Mouse (Mus musculus): ENCODE data around the gene Map7.
A peak's percentile ranks its signal among the peaks of the same experiment; 100 is the strongest.

The Map7 gene

GRCm38 (mm10) chr10:20148130-20148772 is at the start of gene Map7:
Gene Map7 (plus strand): TSS chr10:20148471.
- DNase-seq (ENCODE audit: low spot score), result no peak

GRCm38 (mm10) chr10:20101456-20101855 is 46.8 kb upstream of the Map7 start:
- DNase-seq (ENCODE audit: low spot score), result no peak

GRCm38 (mm10) chr10:20104271-20104931 is 43.9 kb upstream of the Map7 start:
- no peak for DNase-seq (ENCODE audit: low spot score)

- no peak for DNase-seq (ENCODE audit: low spot score)
These were observed 42.7 kb upstream of the Map7 start for GRCm38 (mm10) chr10:20105575-20105974.

- no peak for DNase-seq (ENCODE audit: low spot score)
These were observed 41.2 kb upstream of the Map7 start for GRCm38 (mm10) chr10:20107031-20107430.

- no peak for DNase-seq (ENCODE audit: low spot score)
These were observed 36.8 kb upstream of the Map7 start for GRCm38 (mm10) chr10:20111508-20111907.

- no peak for DNase-seq (ENCODE audit: low spot score)
These were observed 36.0 kb upstream of the Map7 start for GRCm38 (mm10) chr10:20112026-20112973.

- no peak for DNase-seq (ENCODE audit: low spot score)
These were observed 28.5 kb upstream of the Map7 start for GRCm38 (mm10) chr10:20119504-20120425.

- DNase-seq (ENCODE audit: low spot score), result no peak
These were observed 26.3 kb upstream of the Map7 start for GRCm38 (mm10) chr10:20121981-20122380.

GRCm38 (mm10) chr10:20123401-20123800 is 24.9 kb upstream of the Map7 start:
- no peak for DNase-seq (ENCODE audit: low spot score)

GRCm38 (mm10) chr10:20124576-20124975 is 23.7 kb upstream of the Map7 start:
- DNase-seq (ENCODE audit: low spot score), result no peak

- DNase-seq (ENCODE audit: low spot score), result peak; percentile 23
These were observed 23.0 kb upstream of the Map7 start for GRCm38 (mm10) chr10:20125226-20125625.

- DNase-seq (ENCODE audit: low spot score), result no peak
These were observed 15.2 kb upstream of the Map7 start for GRCm38 (mm10) chr10:20132933-20133652.

- no peak for DNase-seq (ENCODE audit: low spot score)
These were observed 12.8 kb upstream of the Map7 start for GRCm38 (mm10) chr10:20135350-20136058.

- DNase-seq (ENCODE audit: low spot score), result no peak
These were observed 11.8 kb upstream of the Map7 start for GRCm38 (mm10) chr10:20136505-20136904.

GRCm38 (mm10) chr10:20141376-20141775 is 6.9 kb upstream of the Map7 start:
- no peak for DNase-seq (ENCODE audit: low spot score)

GRCm38 (mm10) chr10:20148773-20149120 is 476 bp downstream of the Map7 start:
- DNase-seq (ENCODE audit: low spot score), result peak; percentile 42

- DNase-seq (ENCODE audit: low spot score), result peak; percentile 25
These were observed 1.0 kb downstream of the Map7 start for GRCm38 (mm10) chr10:20149121-20149834.

- DNase-seq (ENCODE audit: low spot score), result no peak
These were observed 1.6 kb downstream of the Map7 start for GRCm38 (mm10) chr10:20149835-20150355.

All from spleen, adult 12 weeks (tissue).